Mouse (Mus musculus) adrenal gland, adult 18-20 months (tissue): ENCODE data around the gene Exoc3l4. TPM values are rescaled to one million over a fixed set of nuclear protein-coding genes. Genes with fewer than 3 reads are reported as not detected.
A peak's percentile ranks its signal among the peaks of the same experiment; 100 is the strongest.

Experiments
- DNase-seq, 2 experiments: peaks; one replicate each; pipeline ENCODE4 v3.0.0; 2021 to 2022; ENCODE audit warnings: low spot score in 2 of 2
- total RNA-seq, 2 experiments: library from RNA; stranded (reverse); gene quantifications; 1 replicate in 1 of 2; 2 replicates in 1 of 2; pipeline ENCODE4 v1.2.3; 2021

Gene Exoc3l4
- total RNA-seq, 2 experiments from 2014 or later = 3.3 to 4.1 TPM

DNA sequence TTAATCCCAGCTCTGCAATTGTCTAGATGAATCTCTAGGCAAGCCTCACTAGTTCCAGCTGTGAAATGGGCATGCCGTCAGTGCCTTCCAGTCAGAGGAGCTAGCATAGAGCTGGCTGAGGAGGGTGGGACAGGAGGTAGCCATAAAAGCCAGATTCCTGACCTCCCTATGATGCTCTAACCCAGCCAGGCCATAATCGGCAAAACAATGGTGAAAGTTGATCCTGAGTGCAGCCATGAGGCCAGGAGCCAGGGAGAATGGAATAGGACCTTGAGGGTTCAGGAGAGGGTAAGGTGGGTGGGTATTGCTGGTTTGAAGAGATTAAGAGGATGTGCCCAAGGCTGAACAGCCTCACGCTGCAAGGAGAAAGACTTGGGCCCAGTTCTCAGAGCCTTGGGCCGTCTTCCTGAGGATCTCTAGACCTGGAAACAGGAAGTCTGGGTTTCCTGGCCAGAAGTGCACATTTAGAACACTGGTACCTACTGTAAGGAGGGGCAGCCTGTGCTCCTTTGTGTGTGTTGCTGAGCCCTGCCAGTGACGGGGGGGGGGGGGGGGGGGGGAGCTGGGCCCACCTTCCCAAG, 16.0 kb downstream of the Exoc3l4 start:
- DNase-seq = no peak

DNA sequence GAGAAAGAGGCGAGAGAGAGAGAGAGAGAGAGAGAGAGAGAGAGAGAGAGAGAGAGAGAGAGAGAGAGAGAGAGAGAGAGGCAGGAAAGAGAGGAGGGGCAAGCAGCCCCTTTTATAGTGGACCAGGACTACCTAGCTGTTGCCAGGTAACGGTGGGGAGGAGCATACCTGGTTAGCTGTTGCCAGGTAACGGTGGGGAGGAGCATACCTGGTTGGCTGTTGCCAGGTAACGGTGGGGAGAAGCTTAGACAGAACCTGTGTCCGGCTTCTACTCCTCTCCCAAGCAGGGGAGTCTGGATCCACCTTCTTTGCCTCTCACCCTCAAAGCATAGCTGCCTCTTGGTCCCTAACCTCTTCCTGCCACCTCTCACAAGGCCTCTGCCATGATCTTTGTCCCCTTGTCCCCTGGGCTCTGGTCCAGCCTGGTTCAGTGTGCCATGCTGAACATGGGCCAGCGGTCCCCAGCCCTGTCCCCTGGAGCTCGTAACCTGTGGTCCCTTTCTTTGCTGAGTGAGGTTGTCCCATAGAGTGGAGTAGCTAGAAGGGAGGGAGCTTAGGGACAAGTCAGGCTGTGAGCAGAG, 17.4 kb downstream of the Exoc3l4 start:
- DNase-seq = no peak

DNA sequence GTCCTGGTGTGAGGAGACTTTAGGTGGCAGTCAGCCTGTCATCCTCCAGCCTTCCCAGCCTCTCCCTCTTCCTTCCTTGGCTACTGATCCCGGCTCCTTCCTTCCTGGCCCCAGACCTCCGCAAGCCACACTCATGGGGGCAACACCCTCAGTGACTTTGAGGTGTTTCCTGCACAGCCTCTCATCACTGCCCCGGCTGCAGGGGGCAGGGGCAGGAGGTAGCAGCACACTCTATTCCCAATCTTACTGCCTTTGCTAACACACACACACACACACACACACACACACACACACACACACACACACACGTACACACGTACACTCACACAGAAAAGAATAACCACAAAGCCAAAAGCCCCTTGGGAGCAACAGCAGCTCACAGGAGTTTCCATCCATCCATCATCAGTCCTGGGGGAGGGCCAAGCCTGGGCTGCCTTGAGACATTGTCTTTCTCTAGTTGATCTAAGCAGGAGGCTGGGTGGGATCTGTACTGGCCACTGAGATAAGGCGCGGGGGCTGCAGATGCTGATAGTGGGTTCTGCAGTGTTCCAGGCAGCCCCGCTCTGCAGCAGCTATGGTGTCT, 18.0 kb downstream of the Exoc3l4 start:
- DNase-seq = no peak

DNA sequence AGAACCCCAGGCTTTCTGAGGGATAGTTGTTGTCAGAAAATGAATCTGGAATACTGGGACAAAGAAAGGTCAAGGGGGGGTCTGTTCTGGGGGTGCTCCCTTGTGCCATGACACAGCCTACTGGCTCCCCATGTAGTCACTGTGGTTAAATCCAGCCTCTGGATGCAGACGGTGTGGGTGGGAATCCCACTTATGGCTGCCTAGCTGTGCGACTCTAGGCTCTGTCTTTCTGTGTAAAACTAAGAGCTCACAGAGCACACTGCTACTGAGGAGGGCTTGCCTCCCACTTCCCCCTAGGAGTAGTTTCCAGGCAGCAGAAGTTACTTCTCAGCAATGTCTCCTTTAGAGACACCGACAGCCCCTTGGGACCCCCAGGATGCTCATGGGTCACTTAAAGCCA, 19.4 kb downstream of the Exoc3l4 start:
- no peak for DNase-seq

DNA sequence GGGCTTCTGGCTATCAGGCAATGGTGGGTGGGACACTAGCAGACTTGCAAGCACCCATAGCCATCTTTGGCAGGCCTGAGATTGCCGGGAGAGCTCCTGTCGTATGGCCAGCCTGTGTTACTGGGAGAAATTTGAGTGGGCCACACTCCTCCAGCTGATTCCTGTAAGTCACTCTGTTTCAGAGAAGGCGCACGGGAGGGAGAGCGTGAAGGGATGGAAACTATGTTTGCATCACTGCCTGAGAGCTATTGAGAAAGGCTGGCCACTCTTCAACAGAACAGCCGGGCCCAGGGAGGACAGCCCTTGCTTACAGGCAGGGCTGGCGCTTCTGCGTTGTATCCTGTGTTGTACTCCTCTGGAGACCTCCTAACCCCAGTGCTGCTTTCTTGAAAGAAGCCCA, 19.8 kb downstream of the Exoc3l4 start:
- DNase-seq = no peak

DNA sequence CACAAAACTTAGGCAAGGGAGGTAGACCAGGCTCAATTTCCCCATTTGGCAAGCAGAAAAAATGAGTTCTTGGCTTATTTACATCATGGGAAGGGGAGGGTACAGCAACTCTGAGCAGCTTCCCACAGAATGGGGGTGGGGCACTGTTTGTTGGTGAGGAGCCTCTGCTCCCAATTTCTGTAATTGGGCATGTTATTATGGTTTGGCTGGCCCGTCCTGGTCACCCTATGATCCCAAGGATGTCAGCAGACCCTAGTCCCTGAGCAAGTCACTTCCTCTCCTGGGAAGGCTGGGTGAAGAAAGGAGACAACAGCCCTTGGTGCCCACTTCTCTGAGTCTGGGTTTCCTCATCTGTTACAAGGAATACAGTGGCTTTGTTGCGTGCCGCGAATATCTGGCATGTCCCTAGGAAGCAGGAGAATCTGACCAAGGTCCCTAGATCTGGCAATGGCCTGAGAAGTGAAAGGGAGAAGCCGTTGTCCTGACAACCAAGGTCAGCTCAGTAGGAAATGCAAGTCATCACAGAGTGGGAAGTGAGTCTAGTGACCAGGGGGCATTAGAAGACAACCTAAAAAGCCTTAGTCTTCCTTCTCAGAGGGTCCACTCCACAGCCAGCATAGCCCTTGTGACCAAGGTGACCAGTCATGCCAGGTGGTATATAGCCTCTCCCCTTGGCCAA, 20.5 kb downstream of the Exoc3l4 start:
- DNase-seq = peak in 1 of 2 experiments; percentile 51

DNA sequence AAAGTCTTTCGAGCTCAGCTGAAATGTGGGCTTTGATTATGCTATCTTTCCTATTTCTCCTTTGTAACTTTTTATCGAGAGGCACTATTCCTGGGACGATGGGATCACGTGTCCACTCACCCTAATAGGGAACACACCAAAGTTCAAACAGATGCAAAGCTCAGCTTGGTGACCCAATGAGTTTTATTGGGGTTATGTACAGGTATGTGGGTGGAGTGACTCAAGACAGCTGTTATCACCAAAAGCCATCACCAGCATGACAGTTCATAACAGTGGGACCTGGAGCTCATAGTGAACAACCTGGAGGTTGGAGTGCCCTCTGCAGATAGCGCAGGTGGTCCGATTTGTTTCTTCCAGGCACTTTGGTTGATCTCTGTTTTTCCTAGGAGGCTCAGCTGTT, 22.0 kb downstream of the Exoc3l4 start:
- DNase-seq = no peak

DNA sequence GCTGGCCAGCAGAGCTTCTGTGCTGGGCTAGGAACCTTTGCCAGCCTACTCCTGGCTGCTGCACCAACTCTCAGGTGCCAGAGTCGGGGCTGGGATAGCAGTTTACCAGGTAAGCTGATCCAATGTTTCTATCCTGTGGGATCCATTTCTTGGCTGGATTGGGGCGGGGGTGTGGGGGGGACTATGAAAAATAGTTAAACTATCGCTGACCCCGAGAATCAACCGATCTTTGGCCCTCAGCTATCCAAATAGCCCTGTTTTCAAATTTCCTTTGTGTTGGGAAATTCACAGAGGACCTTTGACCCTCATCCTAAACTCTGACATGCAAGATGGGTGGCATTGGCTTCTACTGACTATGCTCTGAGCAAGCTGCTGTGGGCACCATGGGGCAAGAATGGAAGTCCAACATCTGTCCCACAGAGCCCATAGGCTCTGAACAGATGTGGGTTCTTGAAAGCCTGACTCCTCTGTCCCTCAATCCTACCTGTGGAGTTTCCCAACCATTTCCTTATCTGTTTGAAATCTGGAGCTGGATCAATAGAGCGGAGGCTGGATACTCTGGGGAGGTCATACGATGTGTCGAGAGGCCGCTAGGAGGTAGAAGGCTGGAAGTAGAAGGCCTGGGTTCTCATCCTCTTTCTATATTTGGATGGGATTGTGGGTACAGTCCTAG, 24.0 kb downstream of the Exoc3l4 start:
- no peak for DNase-seq

DNA sequence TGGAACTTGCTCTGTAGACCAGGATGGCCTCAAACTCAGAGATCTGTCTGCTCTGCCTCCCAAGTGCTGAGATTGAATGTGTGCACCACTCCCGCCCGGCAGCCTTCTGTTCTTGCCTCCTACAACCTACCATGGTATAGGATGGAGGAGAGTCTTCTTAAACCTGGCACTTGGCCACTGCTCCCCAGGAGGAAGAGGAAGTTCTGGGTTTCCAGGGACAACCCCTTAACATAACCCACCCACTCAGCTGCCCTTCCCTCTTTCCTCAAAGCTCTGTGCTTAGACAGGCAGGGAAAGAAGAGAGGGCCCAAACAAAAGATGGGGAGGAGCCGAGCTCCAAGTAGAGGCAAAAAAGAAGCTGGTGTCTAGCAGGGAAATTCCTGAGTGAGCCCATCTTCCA, 24.7 kb downstream of the Exoc3l4 start:
- no peak for DNase-seq

DNA sequence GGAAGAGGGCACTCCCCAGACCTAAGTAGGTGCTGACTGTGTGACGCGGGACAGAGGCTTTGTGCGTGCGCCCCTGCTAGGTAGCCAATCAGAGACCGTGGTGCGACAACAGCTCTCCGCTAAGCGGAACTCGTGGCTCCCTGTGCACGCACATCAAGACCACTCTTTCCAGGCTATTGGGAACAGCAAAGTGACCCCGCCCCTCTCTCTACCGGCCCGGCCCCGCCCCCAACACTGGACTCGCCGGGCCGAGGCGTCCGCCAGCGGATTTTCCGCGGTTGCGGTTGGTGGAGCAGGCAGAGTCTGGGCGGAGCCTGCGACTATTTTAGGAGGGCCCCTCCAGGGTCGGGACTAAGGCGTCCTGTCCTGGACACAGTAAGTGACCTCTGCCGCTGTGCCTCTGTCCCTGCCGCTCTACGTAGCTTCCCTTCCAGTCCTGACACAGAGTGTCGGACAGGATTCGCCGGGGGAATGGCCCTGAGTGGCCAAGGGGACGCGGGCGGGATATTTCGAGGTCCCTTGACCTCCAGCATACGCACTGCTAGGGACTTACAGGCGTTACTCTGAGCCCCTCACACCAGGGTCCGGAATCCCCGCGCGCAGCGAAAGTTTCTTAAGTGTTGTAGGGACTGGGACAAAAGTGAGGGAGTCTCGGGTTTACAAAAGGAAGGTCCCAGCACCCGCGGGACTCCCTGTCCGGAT, 25.6 kb downstream of the Exoc3l4 start, which contains the start of gene Tnfaip2:
TSS of gene Tnfaip2 (plus strand) at position 161 of the 702 bp plus-strand sequence.
- peak; percentile 73 to 81 for DNase-seq

DNA sequence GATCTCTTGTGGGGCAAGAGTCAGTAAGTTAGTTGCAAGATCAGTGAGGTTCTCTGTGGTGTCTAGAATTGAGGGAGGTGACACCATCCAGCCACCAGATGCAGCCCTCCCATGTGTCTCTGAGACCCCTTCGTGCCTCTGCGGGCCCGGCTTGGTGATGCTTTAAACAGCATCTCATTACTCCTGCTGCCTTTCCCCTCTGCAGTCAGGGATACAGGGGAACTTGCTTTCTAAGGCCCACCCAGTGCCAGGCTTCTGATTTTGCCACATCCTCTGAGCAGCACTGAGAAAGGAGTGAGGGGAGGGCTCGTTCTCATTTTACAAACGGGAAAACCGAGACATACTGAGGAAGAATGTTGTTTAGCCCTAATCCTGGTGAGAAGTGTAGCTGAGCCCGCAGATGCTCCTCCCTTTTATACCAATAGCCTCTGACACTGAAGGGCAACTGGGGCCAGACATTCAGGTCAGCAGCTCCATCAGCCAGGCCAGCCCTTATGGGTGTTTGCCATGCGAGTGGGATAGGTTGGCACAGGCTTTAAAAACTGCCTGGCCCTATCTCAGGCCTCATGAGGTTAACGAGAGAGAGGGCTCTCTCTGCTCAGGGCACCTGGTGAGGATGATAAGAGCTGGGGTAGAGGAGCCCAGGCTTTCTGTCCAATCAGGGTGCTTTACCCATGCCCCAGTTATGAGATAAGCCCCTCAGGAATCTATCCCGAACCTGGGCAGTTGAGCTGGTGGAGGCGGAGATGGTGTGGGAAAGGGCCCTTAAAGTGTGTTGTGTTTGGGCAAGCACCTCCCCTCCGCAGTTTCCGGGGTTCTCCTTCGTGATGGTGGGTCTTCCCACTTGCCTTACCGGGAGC, 26.4 kb downstream of the Exoc3l4 start:
- no peak for DNase-seq

DNA sequence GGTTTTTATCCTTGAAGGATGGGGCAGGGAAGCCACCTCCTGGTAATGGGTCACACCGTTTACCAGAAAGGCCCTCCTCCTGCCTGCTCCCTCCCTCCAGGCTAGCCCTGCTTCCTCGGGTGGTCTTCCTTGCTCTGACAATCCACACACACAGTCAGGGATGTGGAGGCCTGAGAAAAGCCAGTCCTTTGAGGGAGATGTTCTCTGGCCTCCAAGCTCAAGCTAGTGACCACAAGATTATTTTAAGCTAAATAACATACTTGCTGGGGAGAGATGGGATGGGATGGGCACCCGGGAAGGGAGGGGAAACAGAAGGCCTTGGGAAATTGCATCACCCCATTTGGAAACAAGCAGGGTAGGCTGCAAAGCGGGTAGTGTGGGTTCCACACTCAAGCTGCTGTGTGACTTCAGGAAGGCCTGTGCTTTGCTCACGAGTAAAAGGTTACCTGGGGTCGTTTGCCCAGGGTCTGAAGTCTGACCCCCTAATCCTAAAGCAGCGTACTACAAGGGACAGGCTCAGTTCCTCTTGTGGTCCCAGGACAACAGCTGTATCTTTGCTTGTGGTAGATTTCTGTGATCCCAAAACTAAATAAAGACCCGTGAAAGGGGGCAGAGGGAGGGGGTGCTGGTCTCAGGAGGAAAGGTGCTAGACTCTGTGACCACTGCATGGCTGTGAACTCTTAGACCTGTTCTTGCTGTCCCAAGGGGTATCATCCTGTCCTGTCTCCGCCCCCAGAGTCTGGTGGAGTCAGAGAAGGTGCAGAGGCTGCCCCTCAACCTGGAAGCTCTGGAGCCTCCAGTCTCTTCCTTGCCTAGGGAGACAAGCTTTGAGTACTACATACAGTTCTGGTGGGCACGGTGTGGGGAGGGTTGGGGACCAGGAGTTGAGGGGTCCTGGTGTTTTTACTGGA, 27.4 kb downstream of the Exoc3l4 start:
- no peak for DNase-seq

DNA sequence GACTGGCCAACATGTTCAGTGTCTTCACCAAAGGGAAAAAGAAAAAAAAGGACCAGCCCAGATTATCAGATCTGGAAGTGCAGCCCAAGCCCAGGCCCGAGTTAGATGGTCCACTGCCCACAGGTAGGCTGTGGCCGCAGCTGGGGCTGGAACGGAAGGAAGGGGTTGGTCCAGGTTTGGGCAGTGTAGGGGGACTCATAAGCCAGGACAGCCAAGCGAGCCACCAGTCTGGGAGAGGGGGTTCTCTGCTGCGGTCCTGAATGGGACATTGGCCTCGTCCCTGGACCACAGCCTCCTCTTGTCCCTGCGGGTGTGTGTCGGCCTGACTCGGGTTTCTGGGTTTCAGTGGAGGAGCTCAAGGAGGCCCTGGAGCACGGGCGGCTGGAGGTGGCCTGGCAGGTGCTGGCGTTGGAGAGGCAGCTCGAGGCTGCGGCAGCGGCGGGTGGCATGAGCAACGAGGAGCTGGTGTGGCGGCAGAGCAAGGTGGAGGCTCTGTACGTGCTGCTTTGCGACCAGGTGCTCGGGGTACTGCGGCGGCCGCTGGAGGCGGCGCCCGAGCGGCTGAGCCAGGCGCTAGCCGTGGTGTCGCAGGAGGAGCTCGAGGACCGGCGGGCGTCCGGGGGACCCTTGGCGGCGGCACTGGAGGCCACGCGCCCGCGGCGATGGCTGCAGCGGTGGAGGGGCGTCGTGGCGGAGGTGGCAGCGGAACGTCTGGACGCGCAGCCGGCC, 28.5 kb downstream of the Exoc3l4 start:
- no peak for DNase-seq

DNA sequence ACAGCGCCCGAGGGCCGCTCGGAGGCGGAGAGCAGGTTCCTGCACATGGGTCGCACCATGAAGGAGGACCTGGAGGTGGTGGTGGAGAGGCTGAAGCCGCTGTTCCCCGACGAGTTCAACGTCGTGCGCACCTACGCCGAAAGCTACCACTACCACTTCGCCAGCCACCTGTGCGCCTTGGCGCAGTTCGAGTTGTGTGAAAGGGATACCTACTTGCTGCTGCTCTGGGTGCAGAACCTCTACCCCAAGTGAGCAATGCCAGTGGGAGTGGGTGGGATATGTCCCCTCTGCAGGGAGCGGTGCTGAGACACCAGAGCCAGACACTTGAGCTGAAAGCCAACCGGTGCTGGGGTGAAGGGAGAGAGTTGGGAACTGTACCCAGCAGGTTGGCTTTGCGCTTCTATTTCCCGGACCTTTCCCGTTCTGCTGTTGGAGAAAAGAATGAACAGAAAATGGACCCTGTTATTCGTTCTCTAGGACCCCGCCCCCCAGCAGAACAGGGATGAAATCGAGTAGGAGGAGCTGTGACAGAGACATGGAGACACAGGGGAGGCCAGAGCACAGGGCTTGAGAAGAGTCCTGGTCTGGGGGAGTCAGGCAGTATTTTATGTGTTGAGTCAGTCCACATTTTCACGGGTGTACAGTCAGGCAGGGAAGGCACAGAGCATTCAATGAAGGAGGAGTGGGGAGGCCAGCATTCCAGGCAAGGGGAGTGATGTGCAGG, 29.2 kb downstream of the Exoc3l4 start:
- no peak for DNase-seq

DNA sequence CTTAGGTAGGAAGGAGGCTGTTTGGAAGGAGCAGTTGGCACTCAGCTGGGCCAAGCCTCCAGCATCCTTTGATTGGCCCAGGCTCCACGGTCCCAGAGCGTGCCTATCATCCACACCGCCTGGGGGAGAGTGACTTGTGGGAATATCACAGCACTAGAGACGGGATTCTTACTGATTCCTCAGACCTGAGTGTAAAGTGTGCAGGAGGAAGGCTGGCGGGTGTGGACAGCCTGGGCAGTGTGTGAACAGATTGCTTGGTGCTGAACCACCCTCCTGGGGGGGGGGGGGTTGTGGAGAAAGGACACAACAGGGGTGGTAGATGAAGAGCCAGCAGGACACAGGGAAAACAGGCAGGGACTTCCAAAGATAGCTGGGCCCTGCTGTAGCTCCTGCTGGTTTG, 29.9 kb downstream of the Exoc3l4 start:
- no peak for DNase-seq

DNA sequence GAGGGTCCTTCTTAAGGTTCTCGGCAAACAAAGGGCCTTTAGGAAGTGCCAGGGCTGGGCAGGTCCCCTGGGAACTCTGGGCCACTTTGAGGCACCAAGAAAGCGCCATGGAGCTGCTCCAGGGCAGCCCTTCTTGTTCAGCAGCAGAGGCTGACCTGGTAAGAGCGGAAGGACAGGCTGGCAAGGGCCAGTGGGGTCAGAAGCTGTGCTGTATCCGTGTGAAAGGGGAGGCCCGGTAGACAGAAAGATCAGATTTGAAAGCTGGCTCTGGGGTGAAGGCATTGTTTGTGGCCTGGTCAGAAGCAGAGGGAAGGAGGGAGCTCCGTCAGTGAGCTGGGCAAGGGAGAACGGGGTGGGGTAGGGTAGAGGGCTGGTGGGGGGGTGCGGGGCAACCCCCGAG, 30.5 kb downstream of the Exoc3l4 start:
- DNase-seq = no peak

DNA sequence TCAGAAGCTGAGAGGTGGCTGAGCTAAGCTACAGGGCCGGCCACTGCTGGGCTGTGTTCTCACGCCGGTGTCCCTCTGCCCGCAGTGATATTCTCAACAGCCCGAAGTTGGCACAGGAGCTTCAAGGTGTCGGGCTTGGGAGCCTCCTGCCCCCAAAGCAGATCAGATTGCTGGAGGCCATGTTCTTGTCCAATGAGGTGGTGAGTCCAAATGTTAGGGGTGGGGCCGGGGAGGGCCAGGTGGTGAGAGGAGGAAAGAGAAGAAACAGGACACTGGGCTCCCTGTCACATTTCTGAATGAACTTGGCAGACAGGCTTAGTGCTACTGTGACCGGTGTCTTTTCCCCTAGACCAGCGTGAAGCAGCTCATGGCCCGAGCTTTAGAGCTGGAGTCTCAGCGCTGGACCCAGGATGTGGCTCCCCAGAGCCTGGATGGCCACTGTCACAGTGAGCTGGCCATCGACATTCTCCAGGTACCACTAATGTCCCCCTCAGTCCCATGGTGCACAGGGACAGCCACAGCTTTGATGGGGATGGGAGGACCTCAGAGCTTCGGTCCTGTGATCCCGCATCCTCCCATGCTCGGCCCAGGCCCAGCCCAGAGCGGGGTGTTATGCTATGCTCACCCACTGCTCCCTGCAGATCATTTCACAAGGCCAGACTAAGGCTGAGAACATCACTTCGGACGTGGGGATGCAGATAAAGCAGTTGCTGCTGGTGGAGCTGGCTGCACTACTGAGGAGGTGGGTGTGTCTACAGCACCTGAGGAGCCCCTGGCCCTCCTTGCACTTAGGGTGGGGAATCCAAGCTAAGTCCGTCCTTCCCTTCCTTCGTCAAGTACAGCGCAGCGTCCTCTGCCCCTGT, 31.3 kb downstream of the Exoc3l4 start:
- DNase-seq = no peak
